Mouse (Mus musculus) cerebellum, adult 9-11 months (tissue): ENCODE results near the gene C2cd4a.

Source experiments
- DNase-seq: peaks from one replicate; pipeline ENCODE4 v3.0.0; 2022

The C2cd4a gene

GRCm38 (mm10) chr9:67786311-67786710 is 45.8 kb downstream of the C2cd4a start:
- no peak for DNase-seq

DNA sequence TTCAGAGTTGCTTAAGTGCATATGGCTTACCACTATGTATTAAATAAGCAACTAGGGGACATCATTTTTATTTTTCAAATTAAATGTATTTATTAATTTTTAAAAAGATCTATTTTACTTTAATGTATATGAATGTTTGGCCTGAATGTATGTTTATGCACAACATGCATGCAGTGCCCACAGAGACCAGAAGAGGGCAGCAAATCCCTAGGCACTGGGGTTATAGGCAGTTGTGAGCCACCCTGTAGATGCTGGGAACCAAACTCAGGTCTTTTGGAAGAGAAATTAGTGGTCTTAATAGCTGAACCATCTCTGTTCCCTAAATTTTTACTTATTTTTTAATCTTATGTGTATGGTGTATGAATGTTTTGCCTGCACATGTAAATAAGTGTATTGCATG is 48.2 kb downstream of the C2cd4a start:
- no peak for DNase-seq

- DNase-seq: no peak
Measured at GRCm38 (mm10) chr9:67783464-67783863, 48.7 kb downstream of the C2cd4a start.

GRCm38 (mm10) chr9:67782786-67783185 is 49.3 kb downstream of the C2cd4a start:
- DNase-seq: no peak
